Mouse (Mus musculus) spleen, adult 10 weeks (tissue): ENCODE data around the gene Tecrl. TPM values are rescaled to one million over a fixed set of nuclear protein-coding genes. Genes with fewer than 3 reads are reported as not detected.

ENCODE experiments used
- polyA plus RNA-seq: library from polyadenylated mRNA; stranded (reverse); fragments of 350-450 nt; fragmentation: Illumina TruSeq; extraction: RNeasy Lipid Tissue Mini Kit (QIAGEN cat#74804); gene quantifications from one replicate; pipeline ENCODE4 v1.2.3, GENCODE M21; 2015; ENCODE audit warnings: low replicate concordance; ENCODE audit not compliant: insufficient read depth

Gene Tecrl
- not detected for polyA plus RNA-seq

DNA sequence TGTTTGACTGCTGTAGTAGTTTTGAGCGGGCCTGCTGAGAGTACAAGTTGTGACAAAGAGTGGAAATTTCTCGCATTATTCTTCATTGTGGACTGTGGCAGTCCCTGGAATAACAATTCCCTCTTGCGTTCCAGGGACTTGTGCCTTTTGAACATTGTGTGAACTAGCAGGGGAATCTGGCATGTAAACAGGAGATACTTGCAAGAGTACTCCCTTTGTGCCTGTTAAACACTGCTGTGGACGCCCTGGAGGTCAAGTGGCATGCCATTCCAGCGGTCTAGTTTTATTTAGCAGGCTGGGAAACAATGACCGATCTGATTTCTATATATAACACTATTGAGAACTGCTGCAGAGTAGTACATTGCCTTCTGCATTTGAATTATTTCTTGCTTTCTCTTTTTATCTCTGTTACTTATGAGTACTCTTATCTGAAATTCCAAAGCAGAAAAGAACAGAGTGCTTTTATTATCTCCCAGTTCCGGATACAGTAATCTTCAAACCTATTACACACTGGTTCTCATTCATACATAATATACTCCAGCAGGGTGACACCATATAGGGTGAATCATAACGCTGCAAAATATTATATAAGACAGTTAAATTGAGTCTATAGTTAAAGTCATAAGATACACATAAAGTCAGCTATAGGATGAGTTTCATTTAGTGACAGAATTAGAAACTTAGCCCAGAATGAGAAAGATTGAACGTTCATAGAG lies at the start of gene Tecrl:
Gene Tecrl (minus strand): TSS at position 350 of the 716 bp plus-strand sequence.

